ENCODE assay signal across 11 mouse cellular contexts in genomic region chr13:34193384-34193783, GRCm38 (mm10). TPM values are rescaled to one million over a fixed set of nuclear protein-coding genes. Genes with fewer than 3 reads are reported as not detected.
A peak's percentile ranks its signal among the peaks of the same experiment; 100 is the strongest.
DNase-seq lines count a peak whose midpoint lies in the region; ATAC-seq and TF ChIP-seq lines count a peak whose summit lies in the region.
"Had no signal": no experiment of that assay in that cellular context is flagged by ENCODE, and none has a peak within 500 bp of the region (broad histone marks: within the 10 kb centered on the region; RNA-seq: fewer than 3 reads in every experiment).

No protein-coding gene starts in this region.

- peak; percentile 18 for DNase-seq in midbrain, embryonic 10.5 days (ENCODE audit: low spot score)
- no peak for DNase-seq in hindbrain, postnatal 0 days (ENCODE audit: low spot score)
- no peak for DNase-seq in adrenal gland, postnatal 36 days
- DNase-seq in lung, postnatal 10 days: no peak
- DNase-seq in cerebellum, adult 2 months: no peak
- DNase-seq: cerebellum, adult 18-20 months; lung, postnatal 14 days had no signal

- H3K27me3 ChIP-seq in midbrain, embryonic 10.5 days (ENCODE audit: low read depth, poor library complexity, severe bottlenecking): no peaks in the 10 kb centered on the region
- no peaks in the 10 kb centered on the region for H3K27me3 ChIP-seq in midbrain, embryonic 15.5 days (replicated peaks)
- no peaks in the 10 kb centered on the region for H3K27me3 ChIP-seq in forebrain, embryonic 12.5 days
- H3K27me3 ChIP-seq in hindbrain, postnatal 0 days (ENCODE audit: insufficient read depth, low read length): no peaks in the 10 kb centered on the region
- no peaks in the 10 kb centered on the region for H3K27me3 ChIP-seq in neural tube, embryonic 15.5 days (replicated peaks)
- no peaks in the 10 kb centered on the region for H3K27me3 ChIP-seq in cerebellum, adult 2 months (ENCODE audit: control insufficient read depth, insufficient read depth, low read length)

- ATAC-seq in midbrain, embryonic 15.5 days (replicated peaks): no peak; the same call in 1 of the 2 replicates
- peak; percentile 71; the same call in 1 of the 2 replicates for ATAC-seq in forebrain, embryonic 12.5 days (ENCODE audit: low FRiP score)
- peak; percentile 41 for ATAC-seq in hindbrain, postnatal 0 days
- ATAC-seq in neural tube, embryonic 15.5 days (ENCODE audit: low FRiP score): peak; percentile 43; the same call in 1 of the 2 replicates
- ATAC-seq: CD4-positive, CD25-positive, alpha-beta regulatory T cell, adult 4 months had no signal

- H3K36me3 ChIP-seq in midbrain, embryonic 10.5 days: peaks cover 91% of the 10 kb centered on the region
- peaks cover 25% of the 10 kb centered on the region for H3K36me3 ChIP-seq in midbrain, embryonic 15.5 days (replicated peaks)
- peaks cover 61% of the 10 kb centered on the region for H3K36me3 ChIP-seq in forebrain, embryonic 12.5 days (replicated peaks)
- H3K36me3 ChIP-seq in hindbrain, postnatal 0 days (ENCODE audit: insufficient read depth, low read length): peaks cover 33% of the 10 kb centered on the region
- H3K36me3 ChIP-seq in neural tube, embryonic 15.5 days: peaks cover 60% of the 10 kb centered on the region

- no peak for TF ChIP-seq POLR2A in cerebellum, adult 2 months (IDR thresholded peaks at IDR 0.05; ENCODE audit: borderline replicate concordance, insufficient read depth, low read length)

- no peak for TF ChIP-seq CTCF in hindbrain, postnatal 0 days (IDR thresholded peaks at IDR 0.05; ENCODE audit: low read depth)
- no peak for TF ChIP-seq CTCF in cerebellum, adult 2 months (IDR thresholded peaks at IDR 0.05; ENCODE audit: borderline replicate concordance, insufficient read depth, low read depth, low read length)

- 0 out of 2 replicates have a peak, but pooled peaks cover 3% of the 10 kb centered on the region for H3K9me3 ChIP-seq in midbrain, embryonic 10.5 days (replicated peaks)
- no peaks in the 10 kb centered on the region for H3K9me3 ChIP-seq in midbrain, embryonic 15.5 days
- H3K9me3 ChIP-seq in forebrain, embryonic 12.5 days: no peaks in the 10 kb centered on the region
- H3K9me3 ChIP-seq in hindbrain, postnatal 0 days (ENCODE audit: low read length): no peaks in the 10 kb centered on the region
- H3K9me3 ChIP-seq in neural tube, embryonic 15.5 days (replicated peaks): no peaks in the 10 kb centered on the region

- H3K9ac ChIP-seq in midbrain, embryonic 15.5 days: no peak overlapping the region
- no peak overlapping the region for H3K9ac ChIP-seq in forebrain, embryonic 12.5 days
- no peak overlapping the region for H3K9ac ChIP-seq in hindbrain, postnatal 0 days (replicated peaks; ENCODE audit: low read length)
- no peak overlapping the region for H3K9ac ChIP-seq in neural tube, embryonic 15.5 days (replicated peaks)

- 58% methylated on average over 8 of the region's 8 CpGs for WGBS in midbrain, embryonic 10.5 days
- 40% methylated on average over 8 of the region's 8 CpGs for WGBS in midbrain, embryonic 15.5 days
- WGBS in forebrain, embryonic 12.5 days: 40% methylated on average over 8 of the region's 8 CpGs
- WGBS in hindbrain, postnatal 0 days: 36% methylated on average over 8 of the region's 8 CpGs
- WGBS in neural tube, embryonic 15.5 days: 43% methylated on average over 8 of the region's 8 CpGs
- WGBS in cerebellum, adult 2 months: 53% methylated on average over 8 of the region's 8 CpGs

- H3K4me3 ChIP-seq in midbrain, embryonic 10.5 days: no peak overlapping the region
- no peak overlapping the region for H3K4me3 ChIP-seq in midbrain, embryonic 15.5 days
- H3K4me3 ChIP-seq in forebrain, embryonic 12.5 days (replicated peaks): no peak overlapping the region
- no peak overlapping the region for H3K4me3 ChIP-seq in hindbrain, postnatal 0 days (ENCODE audit: low read length)
- H3K4me3 ChIP-seq in neural tube, embryonic 15.5 days (replicated peaks): no peak overlapping the region
- no peak overlapping the region for H3K4me3 ChIP-seq in cerebellum, adult 2 months (replicated peaks; ENCODE audit: insufficient read depth, low read depth, low read length)

- no peak overlapping the region for H3K4me2 ChIP-seq in midbrain, embryonic 15.5 days
- no peak overlapping the region for H3K4me2 ChIP-seq in forebrain, embryonic 12.5 days
- H3K4me2 ChIP-seq in hindbrain, postnatal 0 days (ENCODE audit: low read depth, low read length): no peak overlapping the region
- H3K4me2 ChIP-seq in neural tube, embryonic 15.5 days: no peak overlapping the region

- peaks cover 21% of the 10 kb centered on the region for H3K4me1 ChIP-seq in midbrain, embryonic 10.5 days
- H3K4me1 ChIP-seq in midbrain, embryonic 15.5 days: 0 out of 2 replicates have a peak, but pooled peaks cover 4% of the 10 kb centered on the region
- H3K4me1 ChIP-seq in forebrain, embryonic 12.5 days: peaks cover 21% of the 10 kb centered on the region
- H3K4me1 ChIP-seq in hindbrain, postnatal 0 days (ENCODE audit: insufficient read depth, low read length): no peaks in the 10 kb centered on the region
- H3K4me1 ChIP-seq in neural tube, embryonic 15.5 days: peaks cover 10% of the 10 kb centered on the region; the same call in 1 of the 2 replicates
- no peaks in the 10 kb centered on the region; the same call in 1 of the 2 replicates for H3K4me1 ChIP-seq in cerebellum, adult 2 months (ENCODE audit: control insufficient read depth, insufficient read depth, low read length)

- peak overlapping the region; percentile 73 for H3K27ac ChIP-seq in midbrain, embryonic 10.5 days (replicated peaks)
- no peak overlapping the region for H3K27ac ChIP-seq in midbrain, embryonic 15.5 days
- H3K27ac ChIP-seq in forebrain, embryonic 12.5 days: no peak overlapping the region; the same call in 1 of the 2 replicates
- peak overlapping the region; percentile 12; the same call in 1 of the 2 replicates for H3K27ac ChIP-seq in hindbrain, postnatal 0 days
- H3K27ac ChIP-seq in neural tube, embryonic 15.5 days (replicated peaks): 0 out of 2 replicates have a peak overlapping the region, but pooled peaks have one; percentile 18
- no peak overlapping the region for H3K27ac ChIP-seq in cerebellum, adult 2 months (ENCODE audit: insufficient read depth, low read length)

RNA-seq across cellular contexts. Expression of gene Psmg4, which starts 30.6 kb away (rescaled TPM):
- 122 and 124 TPM in 2 replicates for polyA plus RNA-seq in midbrain, embryonic 10.5 days (2016; fragmentation: Nextera tagmentation; extraction: Ambion mirVana)
- 66.6 and 69.2 TPM in 2 replicates for polyA plus RNA-seq in midbrain, embryonic 15.5 days (2015; fragmentation: Nextera tagmentation; extraction: Ambion mirVana)
- polyA plus RNA-seq in forebrain, embryonic 12.5 days (2016; fragmentation: Nextera tagmentation; extraction: Ambion mirVana): 134 and 141 TPM in 2 replicates
- total RNA-seq in hindbrain, postnatal 0 days (2014; rRNA removed): 41.6 and 75.9 TPM in 2 replicates
- polyA plus RNA-seq in hindbrain, postnatal 0 days (2015; fragmentation: Nextera tagmentation; extraction: Ambion mirVana): 88.5 and 92.0 TPM in 2 replicates
- 86.8 and 96.5 TPM in 2 replicates for polyA plus RNA-seq in neural tube, embryonic 15.5 days (2015; fragmentation: Nextera tagmentation; extraction: Ambion mirVana)
- 10 to 100 TPM; 33.9 to 41.6 TPM for total RNA-seq in adrenal gland, postnatal 36 days (2021)
- polyA plus RNA-seq in cerebellum, adult 2 months (2012; rRNA removed): 45.3 and 48.3 TPM in 2 replicates

Comparison
In these comparisons a context has a peak if more than half of its experiments do, and no peak if none do; other contexts are left out.
1. H3K27ac ChIP-seq: peak in midbrain, embryonic 10.5 days (single experiment), hindbrain, postnatal 0 days (single experiment) and neural tube, embryonic 15.5 days (single experiment); none in midbrain, embryonic 15.5 days (single experiment), forebrain, embryonic 12.5 days (single experiment) and cerebellum, adult 2 months (single experiment).